Mouse (Mus musculus) forebrain, embryonic 12.5 days (tissue): ENCODE results near the gene Rgl1. TPM values are rescaled to one million over a fixed set of nuclear protein-coding genes. Genes with fewer than 3 reads are reported as not detected.
"Not testable (repeated sequence)": the region's sequence is repeated elsewhere in the genome, so short reads cannot be mapped to it uniquely, and the experiment has no call there.

ENCODE experiments used
- ATAC-seq: fragments of 200-750 bp; cut with Nextera tagmentation; 2 replicates; pipeline ENCODE4 v1.8.0; 2017; ENCODE audit warnings: moderate TSS enrichment; ENCODE audit not compliant: low FRiP score
- H3K27ac ChIP-seq: fragments of 300-500 bp; sonication (generic); 2 replicates; pipeline ENCODE4 v1.5.1; 2016; ENCODE audit warnings: mild to moderate bottlenecking
- H3K27me3 ChIP-seq: fragments of 300-500 bp; sonication (generic); 2 replicates; pipeline ENCODE4 v1.6.1; 2016; ENCODE audit warnings: mild to moderate bottlenecking
- H3K36me3 ChIP-seq: fragments of 300-500 bp; sonication (generic); replicated peaks from 2 replicates; pipeline ENCODE4 v1.6.1; 2016; ENCODE audit warnings: mild to moderate bottlenecking
- H3K4me1 ChIP-seq: fragments of 300-500 bp; sonication (generic); 2 replicates; pipeline ENCODE4 v1.6.1; 2016
- H3K4me2 ChIP-seq: fragments of 300-500 bp; sonication (generic); 2 replicates; pipeline ENCODE4 v1.6.1; 2016; ENCODE audit warnings: mild to moderate bottlenecking, moderate library complexity
- H3K4me3 ChIP-seq: fragments of 300-500 bp; sonication (generic); replicated peaks from 2 replicates; pipeline ENCODE4 v1.5.1; 2016; ENCODE audit warnings: mild to moderate bottlenecking
- H3K9ac ChIP-seq: fragments of 300-500 bp; sonication (generic); 2 replicates; pipeline ENCODE4 v1.6.1; 2016; ENCODE audit warnings: mild to moderate bottlenecking
- H3K9me3 ChIP-seq: fragments of 300-500 bp; sonication (generic); 2 replicates; pipeline ENCODE4 v1.6.1; 2016
- WGBS: fragments of 180-500 bp; shearing (Covaris S2); methylation state at CpG from one replicate; pipeline ENCODE4 v1.1.7; 2016; 5-methylcytosine and 5-hydroxymethylcytosine counted together
- polyA plus RNA-seq: library from polyadenylated mRNA; unstranded; fragments of >200 nt; fragmentation: Nextera tagmentation; extraction: Ambion mirVana; gene quantifications from 2 replicates; pipeline ENCODE4 v1.2.1, GENCODE M21; 2016

Rgl1 gene
- polyA plus RNA-seq, 1 experiment from 2014 or later, result 20.9 TPM

DNA sequence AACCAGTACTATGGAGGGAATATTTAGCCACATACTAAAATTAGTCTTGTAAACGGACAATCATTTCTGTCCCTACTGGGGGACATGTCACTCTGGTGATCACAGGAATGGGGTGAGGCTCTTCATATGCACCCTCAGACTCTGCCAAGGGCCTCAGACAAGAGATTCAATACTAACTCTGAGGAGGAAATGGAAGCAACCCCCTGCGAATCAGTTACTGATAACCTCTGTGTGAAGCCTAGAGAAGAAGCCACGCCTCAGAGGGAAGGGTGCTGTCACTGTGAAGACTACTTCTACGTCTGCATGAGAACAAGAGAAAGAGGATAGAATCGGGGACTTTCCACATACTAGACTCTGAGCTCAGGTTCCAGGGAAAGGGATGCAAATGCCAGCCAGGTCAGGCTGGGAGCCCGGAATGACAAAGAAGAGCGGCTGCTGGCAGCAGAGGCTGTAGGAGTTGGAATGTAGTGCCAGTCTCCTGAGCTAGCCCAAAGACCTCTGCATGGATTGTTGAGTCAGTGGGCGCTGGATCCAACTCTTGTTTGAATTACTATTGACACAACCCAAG, 29.6 kb upstream of the Rgl1 start:
- H3K9ac ChIP-seq, result no peak overlapping the region
- H3K27ac ChIP-seq, result no peak overlapping the region
- WGBS, result 79% methylated on average over 8 of the region's 8 CpGs
- no peaks in the 10 kb centered on the region for H3K9me3 ChIP-seq
- no peaks in the 10 kb centered on the region for H3K36me3 ChIP-seq
- H3K4me1 ChIP-seq, result peaks cover 22% of the 10 kb centered on the region
- H3K4me3 ChIP-seq, result no peak overlapping the region
- no peaks in the 10 kb centered on the region for H3K27me3 ChIP-seq
- H3K4me2 ChIP-seq, result no peak overlapping the region
- ATAC-seq, result no peak

DNA sequence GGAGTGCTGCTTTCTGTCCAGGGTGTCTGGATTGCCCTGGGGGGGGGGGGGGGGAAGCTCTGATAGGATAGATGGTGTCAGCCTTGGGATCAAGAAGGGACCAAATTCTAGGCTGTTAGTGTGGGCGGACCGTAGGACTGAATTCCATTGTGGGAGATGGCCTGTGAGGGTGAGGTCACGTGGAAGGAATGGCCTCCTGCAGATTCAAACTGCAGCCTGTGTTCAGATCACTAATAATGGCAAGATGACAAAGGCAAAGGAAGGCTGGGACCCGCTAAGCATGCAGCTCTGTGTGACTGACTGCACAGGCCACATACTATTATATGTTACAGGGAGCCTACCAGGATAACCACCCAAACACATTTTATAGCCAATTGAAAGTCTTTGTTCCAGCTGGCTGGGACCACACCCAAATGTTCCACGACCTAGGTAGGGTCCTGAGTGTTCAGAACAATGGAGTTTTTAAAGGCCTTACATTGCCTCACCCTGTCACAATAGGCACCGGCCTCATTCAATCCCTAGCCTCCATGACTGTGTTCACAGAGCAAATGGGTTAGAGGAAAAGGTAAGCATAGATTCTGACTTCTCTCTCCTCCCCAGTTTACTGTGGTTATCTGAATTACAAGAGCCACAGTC, 27.5 kb upstream of the Rgl1 start:
- Histone ChIP-seq H3K27me3 (no peaks in the 10 kb centered on the region), H3K4me1 (peaks cover 19% of the 10 kb centered on the region), H3K4me3 (no peak overlapping the region), H3K4me2 (no peak overlapping the region), H3K36me3 (no peaks in the 10 kb centered on the region), H3K27ac (peak overlapping the region; percentile 31; the same call in 1 of the 2 replicates), H3K9me3 (no peaks in the 10 kb centered on the region), H3K9ac (no peak overlapping the region)
- ATAC-seq, result peak; percentile 68
- 10% methylated on average over 6 of the region's 6 CpGs for WGBS

DNA sequence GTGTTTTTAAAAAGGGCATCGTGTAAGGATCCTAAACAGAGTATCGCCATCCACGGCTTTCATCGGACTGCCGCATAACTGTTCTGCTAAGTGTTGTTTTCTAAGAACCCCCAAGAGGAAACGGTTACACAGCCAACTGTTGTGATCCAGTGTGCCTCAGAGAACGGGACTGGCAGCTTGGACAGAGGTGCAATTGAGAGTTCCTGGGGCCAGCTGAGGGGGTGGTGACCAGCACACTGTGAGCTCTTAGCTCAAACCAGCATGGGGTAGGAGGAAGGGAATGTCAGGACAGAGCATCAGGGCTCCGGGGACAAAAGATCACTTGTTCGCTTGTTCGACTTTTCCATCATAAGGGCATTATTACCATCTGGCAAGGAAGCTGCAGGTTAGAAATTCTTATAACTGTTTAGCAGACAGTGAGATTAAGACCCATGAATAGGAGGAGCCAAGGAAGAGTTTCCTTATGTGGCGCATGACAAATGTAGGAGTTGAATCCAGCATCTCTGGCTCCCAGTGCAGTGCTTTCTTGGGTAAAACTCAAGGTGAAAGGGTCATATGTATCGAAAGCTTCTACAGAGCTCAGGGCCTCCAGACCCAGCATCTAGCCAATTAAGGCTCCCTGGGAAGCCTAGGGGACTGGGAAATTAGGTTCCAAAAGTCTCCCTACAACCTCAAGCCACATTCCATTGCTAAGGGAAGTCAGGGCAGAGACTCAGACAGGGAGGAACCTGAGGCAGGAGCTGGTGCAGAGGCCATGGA, 26.8 kb upstream of the Rgl1 start:
- Histone ChIP-seq H3K4me2 (peak overlapping the region; percentile 30), H3K27ac (peak overlapping the region; percentile 31; the same call in 1 of the 2 replicates), H3K27me3 (no peaks in the 10 kb centered on the region), H3K9me3 (no peaks in the 10 kb centered on the region), H3K4me3 (no peak overlapping the region), H3K4me1 (peaks cover 22% of the 10 kb centered on the region), H3K9ac (peak overlapping the region; percentile 21; the same call in 1 of the 2 replicates), H3K36me3 (no peaks in the 10 kb centered on the region)
- 10% methylated on average over 12 of the region's 12 CpGs for WGBS
- ATAC-seq, result no peak

DNA sequence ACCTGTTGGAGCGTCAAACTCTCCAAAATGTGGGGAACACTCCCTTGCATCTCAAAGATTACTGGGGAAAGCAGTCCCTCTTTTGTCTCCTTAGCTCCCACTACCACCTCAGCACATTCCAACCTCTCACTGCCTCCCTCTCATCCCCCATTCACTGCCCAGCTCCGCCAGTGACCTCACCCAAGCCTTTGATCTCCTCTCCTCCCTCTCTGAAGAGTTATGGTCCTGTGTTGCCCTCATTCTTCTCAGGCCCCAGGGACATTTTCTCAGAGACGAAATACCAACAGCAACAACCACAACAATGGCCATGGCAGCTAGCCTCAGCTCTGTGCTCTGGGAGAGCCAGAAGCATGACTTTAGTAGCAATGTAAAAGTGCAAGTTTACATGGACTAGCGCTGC, 25.1 kb upstream of the Rgl1 start:
- no peak overlapping the region for H3K4me2 ChIP-seq
- H3K4me3 ChIP-seq, result no peak overlapping the region
- no peaks in the 10 kb centered on the region for H3K27me3 ChIP-seq
- H3K4me1 ChIP-seq, result peaks cover 22% of the 10 kb centered on the region
- no peak for ATAC-seq
- no peak overlapping the region for H3K9ac ChIP-seq
- H3K27ac ChIP-seq, result no peak overlapping the region
- no peaks in the 10 kb centered on the region for H3K36me3 ChIP-seq
- no peaks in the 10 kb centered on the region for H3K9me3 ChIP-seq
- 21% methylated on average over 4 of the region's 4 CpGs for WGBS

DNA sequence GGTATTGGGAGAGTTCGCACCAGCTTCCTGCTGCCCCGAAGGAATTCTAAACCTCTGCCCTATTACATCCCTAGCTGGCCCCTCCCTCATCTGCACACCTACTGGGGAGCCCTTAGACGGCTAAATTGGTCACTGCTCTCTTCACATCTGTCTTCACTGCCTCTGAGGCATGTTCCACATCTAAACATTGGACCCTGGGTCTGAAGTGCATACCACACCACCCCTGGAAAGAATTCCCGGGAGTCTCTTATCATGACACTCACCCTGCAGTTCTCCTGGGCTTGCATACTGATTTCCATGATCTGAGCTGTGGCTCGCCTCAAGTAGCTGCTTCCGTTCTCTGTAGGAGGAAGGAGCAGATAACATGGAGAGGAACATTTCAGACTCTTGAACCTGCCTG, 24.7 kb upstream of the Rgl1 start:
- Histone ChIP-seq H3K4me1 (peaks cover 22% of the 10 kb centered on the region), H3K4me3 (no peak overlapping the region), H3K9me3 (no peaks in the 10 kb centered on the region), H3K36me3 (no peaks in the 10 kb centered on the region), H3K9ac (no peak overlapping the region), H3K27me3 (no peaks in the 10 kb centered on the region), H3K27ac (no peak overlapping the region), H3K4me2 (no peak overlapping the region)
- 0 out of 2 replicates have a peak, but pooled peaks have one; percentile 20 for ATAC-seq
- WGBS, result 30% methylated on average over 6 of the region's 6 CpGs

DNA sequence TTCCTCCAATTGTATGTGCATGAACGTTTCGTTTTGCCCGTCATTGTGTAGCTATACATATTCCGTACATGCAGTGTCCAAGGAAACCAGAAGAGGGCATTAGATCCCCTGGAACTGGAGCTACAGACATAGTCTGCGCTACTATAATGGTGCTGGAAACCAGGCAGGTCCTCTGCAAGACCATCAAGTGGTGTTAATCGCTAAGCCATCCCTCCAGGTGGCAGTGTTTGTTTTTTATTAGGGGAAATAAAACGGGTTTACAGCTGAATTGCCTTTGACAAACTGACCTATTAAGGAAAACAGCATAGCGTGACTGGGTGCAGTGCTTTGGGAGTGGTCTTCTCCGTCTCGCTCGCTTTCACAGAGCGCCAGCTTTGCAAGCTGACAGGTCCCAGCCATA, 24.1 kb upstream of the Rgl1 start:
- no peak for ATAC-seq
- no peak overlapping the region for H3K4me3 ChIP-seq
- H3K27ac ChIP-seq, result no peak overlapping the region
- H3K4me1 ChIP-seq, result peaks cover 22% of the 10 kb centered on the region
- H3K4me2 ChIP-seq, result no peak overlapping the region
- H3K36me3 ChIP-seq, result no peaks in the 10 kb centered on the region
- no peaks in the 10 kb centered on the region for H3K27me3 ChIP-seq
- H3K9me3 ChIP-seq, result no peaks in the 10 kb centered on the region
- no peak overlapping the region for H3K9ac ChIP-seq
- 29% methylated on average over 12 of the region's 12 CpGs for WGBS

DNA sequence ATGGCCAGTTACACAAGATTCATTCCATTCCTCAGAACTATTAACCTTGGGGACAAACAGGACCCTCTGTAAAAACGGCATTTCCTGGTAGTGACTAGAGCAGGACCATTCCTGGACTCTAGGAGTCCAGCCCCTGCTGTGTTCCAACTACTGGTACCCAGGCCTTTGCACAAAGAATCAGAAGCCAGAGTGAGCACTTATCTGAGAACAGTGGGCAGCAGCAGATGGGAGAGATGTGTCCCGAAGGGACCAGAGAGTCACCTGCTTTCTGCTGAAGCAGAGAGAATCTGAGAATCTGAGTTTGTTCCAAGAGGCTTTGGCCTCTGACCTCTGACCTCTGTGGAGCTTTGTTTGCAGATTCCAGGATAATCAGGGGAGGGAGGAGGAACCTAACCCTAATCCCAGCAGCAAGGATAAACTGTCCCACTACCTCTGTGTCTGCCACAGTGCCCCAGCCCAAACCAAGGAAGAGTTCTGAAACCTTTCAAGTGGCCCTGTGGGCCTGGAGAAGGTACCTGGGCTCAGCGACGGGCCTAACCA, 22.0 kb upstream of the Rgl1 start:
- Histone ChIP-seq H3K9ac (no peak overlapping the region), H3K27me3 (no peaks in the 10 kb centered on the region), H3K27ac (no peak overlapping the region), H3K4me1 (peaks cover 14% of the 10 kb centered on the region), H3K4me2 (no peak overlapping the region), H3K4me3 (no peak overlapping the region), H3K9me3 (no peaks in the 10 kb centered on the region), H3K36me3 (no peaks in the 10 kb centered on the region)
- 20% methylated on average over 4 of the region's 4 CpGs for WGBS
- no peak for ATAC-seq

DNA sequence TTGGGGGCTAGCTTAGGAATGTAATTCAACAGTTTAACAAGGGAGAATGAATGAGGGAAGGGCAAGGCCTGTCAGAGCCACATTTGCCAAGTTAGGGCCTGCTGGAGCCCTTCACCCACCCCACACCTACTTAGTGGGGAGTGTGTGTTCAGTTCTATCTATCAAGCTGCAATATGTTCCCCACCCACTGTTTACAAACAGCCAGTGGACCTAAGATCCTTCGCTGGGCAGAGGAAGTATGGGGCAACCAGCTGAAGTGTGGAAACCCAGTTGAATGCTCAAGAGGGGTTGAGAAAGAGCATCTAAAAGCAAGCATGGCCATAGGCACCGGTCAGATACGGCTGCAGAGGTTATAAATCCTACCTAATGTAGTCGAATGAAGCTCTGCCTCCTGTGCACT, 20.8 kb upstream of the Rgl1 start:
- no peaks in the 10 kb centered on the region for H3K27me3 ChIP-seq
- H3K4me3 ChIP-seq, result no peak overlapping the region
- no peak overlapping the region for H3K4me2 ChIP-seq
- ATAC-seq, result no peak
- H3K27ac ChIP-seq, result no peak overlapping the region
- no peak overlapping the region for H3K9ac ChIP-seq
- 86% methylated on average over 4 of the region's 4 CpGs for WGBS
- H3K9me3 ChIP-seq, result no peaks in the 10 kb centered on the region
- peaks cover 6% of the 10 kb centered on the region; the same call in 1 of the 2 replicates for H3K4me1 ChIP-seq
- no peaks in the 10 kb centered on the region for H3K36me3 ChIP-seq

DNA sequence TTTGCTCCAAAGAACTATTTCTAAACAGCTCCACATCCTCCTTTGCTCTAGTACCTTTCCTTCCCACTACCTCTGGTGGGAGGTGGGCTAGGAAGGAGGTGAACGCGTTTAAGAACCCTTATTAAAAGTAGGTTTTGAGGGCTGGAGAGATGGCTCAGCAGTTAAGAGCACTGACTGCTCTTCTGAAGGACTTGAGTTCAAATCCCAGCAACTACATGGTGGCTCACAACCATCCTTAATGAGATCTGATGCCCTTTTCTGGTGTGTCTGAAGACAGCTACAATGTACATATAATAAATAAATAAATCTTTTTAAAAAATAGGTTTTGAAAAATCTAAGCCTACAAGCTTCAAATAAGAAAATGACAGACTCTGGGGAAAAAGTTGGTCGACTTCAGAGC, 19.3 kb upstream of the Rgl1 start:
- ATAC-seq, H3K4me2 ChIP-seq: not testable (repeated sequence)
- WGBS, result 86% methylated on average over 3 of the region's 3 CpGs

DNA sequence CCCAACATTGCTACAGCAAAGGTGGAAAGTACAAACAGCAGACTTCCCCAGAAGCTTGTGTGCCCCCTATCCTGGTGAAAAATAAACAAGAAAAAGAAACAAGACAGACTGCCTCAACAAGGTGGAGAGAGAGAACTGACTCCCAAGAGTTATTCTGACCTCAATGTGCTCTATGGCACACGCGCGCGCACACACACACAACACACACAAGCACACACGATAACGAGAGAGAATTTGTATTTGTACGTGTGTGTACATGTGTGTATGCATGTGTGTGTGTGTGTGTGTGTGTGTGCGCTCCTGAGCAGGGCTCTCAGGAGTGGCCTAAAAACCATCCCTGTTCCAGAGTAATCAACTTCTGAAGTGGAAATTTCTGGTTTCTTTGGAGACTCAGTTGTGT, 18.5 kb upstream of the Rgl1 start:
- Histone ChIP-seq H3K9me3 (no peaks in the 10 kb centered on the region), H3K27me3 (no peaks in the 10 kb centered on the region), H3K36me3 (no peaks in the 10 kb centered on the region), H3K4me3 (no peak overlapping the region), H3K27ac (no peak overlapping the region), H3K9ac (no peak overlapping the region), H3K4me2 (no peak overlapping the region), H3K4me1 (peaks cover 3% of the 10 kb centered on the region; the same call in 1 of the 2 replicates)
- WGBS, result 98% methylated on average over 8 of the region's 8 CpGs
- ATAC-seq, result no peak

More for the DNA sequence above, 19.3 kb upstream of the Rgl1 start:
- not testable (repeated sequence) for H3K27me3 ChIP-seq, H3K27ac ChIP-seq, H3K4me3 ChIP-seq, H3K9me3 ChIP-seq, H3K36me3 ChIP-seq, H3K4me1 ChIP-seq, H3K9ac ChIP-seq

DNA sequence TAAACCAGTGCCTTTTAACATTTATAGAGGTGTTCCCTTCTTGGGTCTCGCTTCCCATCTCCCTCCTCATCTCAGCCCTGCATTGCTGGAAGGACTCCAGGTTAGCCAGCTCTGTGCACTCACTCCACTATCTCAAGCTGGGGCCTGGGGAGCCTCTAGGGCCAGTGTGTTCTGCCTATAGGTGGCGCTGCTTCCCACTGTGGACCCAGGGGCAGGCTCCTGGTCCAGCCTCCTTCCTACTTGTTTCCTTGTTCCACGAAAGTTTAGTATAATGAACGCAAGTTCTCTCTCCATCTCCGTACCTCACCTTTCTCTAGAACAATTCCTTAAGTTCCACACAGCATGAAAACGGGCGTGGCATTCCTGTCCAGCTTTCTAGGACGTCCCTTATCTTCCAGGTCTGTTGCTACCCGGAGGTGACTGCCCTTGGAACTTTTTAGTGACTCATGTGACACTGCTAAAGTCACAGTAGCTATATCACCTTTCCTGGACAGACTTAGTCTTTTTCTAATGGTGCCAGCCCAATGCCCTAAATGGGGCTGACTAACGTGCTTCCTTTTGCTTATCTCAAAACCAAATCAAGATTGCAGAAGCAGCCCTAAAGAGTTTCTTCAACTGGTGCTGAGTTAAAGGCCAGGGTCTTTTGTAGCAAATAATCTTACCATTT, 13.1 kb upstream of the Rgl1 start:
- H3K4me3 ChIP-seq, result no peak overlapping the region
- WGBS, result 36% methylated on average over 10 of the region's 10 CpGs
- no peak overlapping the region for H3K27ac ChIP-seq
- peak; percentile 85; the same call in 1 of the 2 replicates for ATAC-seq
- H3K27me3 ChIP-seq, result no peaks in the 10 kb centered on the region
- no peaks in the 10 kb centered on the region for H3K4me1 ChIP-seq
- no peak overlapping the region for H3K4me2 ChIP-seq
- no peaks in the 10 kb centered on the region for H3K9me3 ChIP-seq
- H3K9ac ChIP-seq, result no peak overlapping the region
- H3K36me3 ChIP-seq, result peaks cover 22% of the 10 kb centered on the region

DNA sequence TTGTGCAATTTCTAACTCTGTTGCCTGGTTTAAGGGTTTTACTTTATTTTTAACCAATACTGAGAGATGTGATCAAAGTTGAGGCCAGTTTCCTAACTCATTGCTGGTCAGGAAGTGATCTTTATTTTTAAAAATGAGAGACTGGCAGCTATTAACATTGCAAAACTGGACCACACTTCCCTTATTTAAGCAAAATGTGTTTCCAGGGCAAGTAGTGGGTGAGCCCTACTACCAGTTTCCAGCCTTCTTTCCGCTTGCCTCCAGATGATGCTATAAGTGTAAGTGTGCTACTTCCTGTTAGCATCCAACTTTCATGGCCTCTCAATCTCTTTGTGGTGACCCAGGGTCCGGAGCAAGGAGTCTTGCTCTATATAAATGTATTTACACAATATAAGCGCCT, 8.4 kb upstream of the Rgl1 start:
- not testable (repeated sequence) for H3K9me3 ChIP-seq, ATAC-seq, H3K4me2 ChIP-seq, H3K9ac ChIP-seq, H3K4me3 ChIP-seq, H3K27ac ChIP-seq, H3K27me3 ChIP-seq, H3K4me1 ChIP-seq
- H3K36me3 ChIP-seq, result peaks cover 57% of the 10 kb centered on the region
- WGBS, result 93% methylated on average over 3 of the region's 3 CpGs
